In genomic region chr9:43801911-43802310, GRCm38 (mm10) we compare ENCODE assay signal across 9 mouse cellular contexts. TPM values are rescaled to one million over a fixed set of nuclear protein-coding genes. Genes with fewer than 3 reads are reported as not detected.
DNase-seq lines count a peak whose midpoint lies in the region; ATAC-seq and TF ChIP-seq lines count a peak whose summit lies in the region.
"Had no signal": no experiment of that assay in that cellular context is flagged by ENCODE, and none has a peak within 500 bp of the region (broad histone marks: within the 10 kb centered on the region; RNA-seq: fewer than 3 reads in every experiment).

No protein-coding gene starts in this region.

- H3K27me3 ChIP-seq in hindbrain, embryonic 10.5 days (ENCODE audit: insufficient read depth, poor library complexity, severe bottlenecking), result peaks cover 8% of the 10 kb centered on the region; the same call in 1 of the 2 replicates
- no peaks in the 10 kb centered on the region for H3K27me3 ChIP-seq in hindbrain, embryonic 16.5 days (replicated peaks; ENCODE audit: control insufficient read depth, insufficient read depth, low read length)
- H3K27me3 ChIP-seq in intestine, embryonic 14.5 days (replicated peaks; ENCODE audit: control insufficient read depth, insufficient read depth, low read length), result no peaks in the 10 kb centered on the region
- no peaks in the 10 kb centered on the region for H3K27me3 ChIP-seq in midbrain, embryonic 12.5 days
- H3K27me3 ChIP-seq in stomach, postnatal 0 days (ENCODE audit: control insufficient read depth, insufficient read depth, low read length), result no peaks in the 10 kb centered on the region
- H3K27me3 ChIP-seq: limb, embryonic 12.5 days had no signal

- 26% methylated on average over 5 of the region's 5 CpGs for WGBS in hindbrain, embryonic 10.5 days
- 35% methylated on average over 3 of the region's 5 CpGs for WGBS in hindbrain, embryonic 16.5 days
- WGBS in intestine, embryonic 14.5 days, result 33% methylated on average over 5 of the region's 5 CpGs
- 24% methylated on average over 5 of the region's 5 CpGs for WGBS in midbrain, embryonic 12.5 days
- WGBS in stomach, postnatal 0 days, result 45% methylated on average over 5 of the region's 5 CpGs

- no peaks in the 10 kb centered on the region for H3K9me3 ChIP-seq in hindbrain, embryonic 10.5 days
- no peaks in the 10 kb centered on the region for H3K9me3 ChIP-seq in hindbrain, embryonic 16.5 days (ENCODE audit: control insufficient read depth, low read length)
- no peaks in the 10 kb centered on the region for H3K9me3 ChIP-seq in intestine, embryonic 14.5 days (ENCODE audit: control insufficient read depth, low read length)
- no peaks in the 10 kb centered on the region for H3K9me3 ChIP-seq in midbrain, embryonic 12.5 days
- H3K9me3 ChIP-seq in stomach, postnatal 0 days (ENCODE audit: control insufficient read depth, low read length), result no peaks in the 10 kb centered on the region
- H3K9me3 ChIP-seq: limb, embryonic 12.5 days had no signal

- peak overlapping the region; percentile 56 for H3K27ac ChIP-seq in hindbrain, embryonic 10.5 days
- no peak overlapping the region for H3K27ac ChIP-seq in hindbrain, embryonic 16.5 days (ENCODE audit: low read depth, low read length)
- no peak overlapping the region for H3K27ac ChIP-seq in intestine, embryonic 14.5 days (ENCODE audit: low read depth)
- no peak overlapping the region for H3K27ac ChIP-seq in midbrain, embryonic 12.5 days (replicated peaks)
- H3K27ac ChIP-seq in stomach, postnatal 0 days (replicated peaks), result no peak overlapping the region
- H3K27ac ChIP-seq: limb, embryonic 12.5 days had no signal

- H3K36me3 ChIP-seq in hindbrain, embryonic 10.5 days, result peaks cover 92% of the 10 kb centered on the region
- peaks cover 4% of the 10 kb centered on the region for H3K36me3 ChIP-seq in hindbrain, embryonic 16.5 days (ENCODE audit: control insufficient read depth, insufficient read depth, low read length)
- H3K36me3 ChIP-seq in intestine, embryonic 14.5 days (ENCODE audit: control insufficient read depth, insufficient read depth, low read length), result peaks cover 3% of the 10 kb centered on the region; the same call in 1 of the 2 replicates
- peaks cover 50% of the 10 kb centered on the region for H3K36me3 ChIP-seq in midbrain, embryonic 12.5 days
- H3K36me3 ChIP-seq in stomach, postnatal 0 days (ENCODE audit: control insufficient read depth, insufficient read depth, low read length), result 0 out of 2 replicates have a peak, but pooled peaks cover 2% of the 10 kb centered on the region

- DNase-seq in hindbrain, embryonic 10.5 days (ENCODE audit: low spot score), result peak; percentile 78
- peak; percentile 76 for DNase-seq in cerebellum, adult 9-10 months
- DNase-seq in gastrocnemius, adult 18-20 months (ENCODE audit: low spot score), result peak; percentile 90
- DNase-seq in intestine, embryonic 14.5 days (ENCODE audit: low spot score), result peak; percentile 72
- peak; percentile 19 to 58 for DNase-seq in left cerebral cortex, adult 8-10 months (ENCODE audit: low spot score in 2 of 2)
- DNase-seq in stomach, postnatal 0 days (ENCODE audit: low spot score), result peak; percentile 65

- TF ChIP-seq EP300 in stomach, postnatal 0 days (optimal IDR thresholded peaks at IDR 0.05), result no peak

- peak; percentile 86 for TF ChIP-seq CTCF in stomach, postnatal 0 days (IDR thresholded peaks at IDR 0.05; ENCODE audit: low read depth)

- H3K4me2 ChIP-seq in hindbrain, embryonic 16.5 days (ENCODE audit: low read length), result no peak overlapping the region
- no peak overlapping the region for H3K4me2 ChIP-seq in intestine, embryonic 14.5 days (ENCODE audit: low read length)
- H3K4me2 ChIP-seq in midbrain, embryonic 12.5 days (replicated peaks), result no peak overlapping the region
- H3K4me2 ChIP-seq in stomach, postnatal 0 days (replicated peaks; ENCODE audit: low read depth), result no peak overlapping the region
- H3K4me2 ChIP-seq: limb, embryonic 12.5 days had no signal

- ATAC-seq in hindbrain, embryonic 16.5 days, result no peak; the same call in 1 of the 2 replicates
- ATAC-seq in intestine, embryonic 14.5 days (replicated peaks; ENCODE audit: low FRiP score, low TSS enrichment, low read depth), result peak; percentile 58; the same call in 1 of the 2 replicates
- peak; percentile 52; the same call in 1 of the 2 replicates for ATAC-seq in midbrain, embryonic 12.5 days (ENCODE audit: low FRiP score, low read depth)
- peak; percentile 75 for ATAC-seq in stomach, postnatal 0 days (ENCODE audit: low FRiP score, low TSS enrichment)

- no peak overlapping the region for H3K4me3 ChIP-seq in hindbrain, embryonic 10.5 days
- no peak overlapping the region for H3K4me3 ChIP-seq in hindbrain, embryonic 16.5 days (ENCODE audit: low read length)
- no peak overlapping the region for H3K4me3 ChIP-seq in intestine, embryonic 14.5 days (ENCODE audit: low read depth, low read length)
- no peak overlapping the region for H3K4me3 ChIP-seq in midbrain, embryonic 12.5 days
- H3K4me3 ChIP-seq in stomach, postnatal 0 days (ENCODE audit: low read depth, low read length), result no peak overlapping the region
- H3K4me3 ChIP-seq: limb, embryonic 12.5 days had no signal

- peaks cover 33% of the 10 kb centered on the region for H3K4me1 ChIP-seq in hindbrain, embryonic 10.5 days (replicated peaks)
- H3K4me1 ChIP-seq in hindbrain, embryonic 16.5 days (ENCODE audit: control insufficient read depth, insufficient read depth, low read depth, low read length), result no peaks in the 10 kb centered on the region; the same call in 1 of the 2 replicates
- H3K4me1 ChIP-seq in intestine, embryonic 14.5 days (replicated peaks; ENCODE audit: control insufficient read depth, insufficient read depth, low read length), result no peaks in the 10 kb centered on the region
- peaks cover 13% of the 10 kb centered on the region; the same call in 1 of the 2 replicates for H3K4me1 ChIP-seq in midbrain, embryonic 12.5 days
- no peaks in the 10 kb centered on the region for H3K4me1 ChIP-seq in stomach, postnatal 0 days (replicated peaks; ENCODE audit: control insufficient read depth, insufficient read depth)

- no peak overlapping the region for H3K9ac ChIP-seq in hindbrain, embryonic 16.5 days (ENCODE audit: low read depth, low read length)
- no peak overlapping the region for H3K9ac ChIP-seq in intestine, embryonic 14.5 days (ENCODE audit: low read length)
- no peak overlapping the region for H3K9ac ChIP-seq in midbrain, embryonic 12.5 days (replicated peaks)
- no peak overlapping the region for H3K9ac ChIP-seq in stomach, postnatal 0 days (ENCODE audit: low read length)
- H3K9ac ChIP-seq: limb, embryonic 12.5 days had no signal

RNA-seq across cellular contexts. Expression of gene Nectin1, which starts 58.1 kb away (rescaled TPM):
- 6.6 and 7.2 TPM in 2 replicates for polyA plus RNA-seq in hindbrain, embryonic 10.5 days (2016; fragmentation: Nextera tagmentation; extraction: Ambion mirVana)
- 12.9 and 15.5 TPM in 2 replicates for polyA plus RNA-seq in hindbrain, embryonic 16.5 days (2015; fragmentation: Nextera tagmentation; extraction: Ambion mirVana)
- 1 to 10 TPM; 1.9 to 3.4 TPM for total RNA-seq in gastrocnemius, adult 18-20 months (2021)
- 5.9 and 6.2 TPM in 2 replicates for polyA plus RNA-seq in intestine, embryonic 14.5 days (2014; fragmentation: Nextera tagmentation; extraction: Ambion mirVana)
- 10 to 100 TPM; 53.8 to 66.5 (median 60.4) TPM for total RNA-seq in left cerebral cortex, adult 8-10 months (2022)
- polyA plus RNA-seq in midbrain, embryonic 12.5 days (2016; fragmentation: Nextera tagmentation; extraction: Ambion mirVana), result 9.7 and 12.5 TPM in 2 replicates
- polyA plus RNA-seq in stomach, postnatal 0 days (2015; fragmentation: Nextera tagmentation; extraction: Ambion mirVana), result 5.9 and 6.7 TPM in 2 replicates

Comparison
In these comparisons a context has a peak if more than half of its experiments do, and no peak if none do; other contexts are left out.
1. DNase-seq: peak in every context shown above with its lines; median percentile 90 in gastrocnemius, adult 18-20 months; 78 in hindbrain, embryonic 10.5 days; 76 in cerebellum, adult 9-10 months; 72 in intestine, embryonic 14.5 days; 65 in stomach, postnatal 0 days; 38 in left cerebral cortex, adult 8-10 months.